Mouse (Mus musculus) C2C12 (cell line): ENCODE results near the gene Kcnmb1.

ENCODE experiments used
- CEBPB ChIP-seq: IDR thresholded peaks from one replicate; pipeline ENCODE4 v1.6.1; 2011; ENCODE audit warnings: low read depth, mild to moderate bottlenecking, control low read depth, moderate library complexity
- CTCF ChIP-seq: IDR thresholded peaks from one replicate; pipeline ENCODE4 v1.5.1; 2011; ENCODE audit not compliant: control insufficient read depth, insufficient read depth, insufficient read length
- FOSL1 ChIP-seq: IDR thresholded peaks from one replicate; pipeline ENCODE4 v1.8.0; 2011; ENCODE audit warnings: mild to moderate bottlenecking, low read length; ENCODE audit not compliant: poor library complexity, insufficient read depth, severe bottlenecking
- MAX ChIP-seq: IDR thresholded peaks from one replicate; pipeline ENCODE4 v1.6.1; 2011; ENCODE audit warnings: mild to moderate bottlenecking, control low read depth
- MYOD1 ChIP-seq: IDR thresholded peaks from one replicate; pipeline ENCODE4 v1.6.1; 2011; ENCODE audit warnings: low read depth; ENCODE audit not compliant: control insufficient read depth, insufficient read length
- MYOG ChIP-seq: IDR thresholded peaks from one replicate; pipeline ENCODE4 v1.6.1; 2011; ENCODE audit not compliant: control insufficient read depth, insufficient read length; ENCODE audit errors: extremely low read depth
- USF1 ChIP-seq: IDR thresholded peaks from one replicate; pipeline ENCODE4 v1.6.1; 2011; ENCODE audit warnings: low read depth, mild to moderate bottlenecking, control low read depth, moderate library complexity

DNA sequence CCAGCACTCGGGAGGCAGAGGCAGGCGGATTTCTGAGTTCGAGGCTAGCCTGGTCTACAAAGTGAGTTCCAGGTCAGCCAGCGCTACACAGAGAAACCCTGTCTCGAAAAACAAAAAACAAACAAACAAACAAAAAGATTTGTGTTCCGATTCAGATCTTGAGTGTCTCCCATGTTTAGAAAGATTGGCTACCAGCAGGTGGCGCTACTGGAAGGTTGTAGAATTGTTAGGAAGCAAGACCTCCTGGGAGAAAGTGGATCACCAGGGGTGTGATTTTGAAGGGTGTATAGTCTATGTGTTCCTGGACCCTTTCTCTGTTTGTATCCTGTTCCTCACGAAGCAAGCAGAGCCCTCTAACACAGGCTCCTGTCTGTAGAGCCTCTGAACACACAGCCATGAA, 4.1 kb upstream of the Kcnmb1 start:
- no peak for TF ChIP-seq CTCF
- no peak for TF ChIP-seq MAX
- no peak for TF ChIP-seq FOSL1
- no peak for TF ChIP-seq CEBPB
- TF ChIP-seq MYOD1: no peak
- TF ChIP-seq USF1: no peak
- no peak for TF ChIP-seq MYOG
